Comparison of ENCODE assay signal across 29 mouse cellular contexts in genomic region chr1:65873691-65874090, GRCm38 (mm10). TPM values are rescaled to one million over a fixed set of nuclear protein-coding genes. Genes with fewer than 3 reads are reported as not detected.
DNase-seq lines count a peak whose midpoint lies in the region; ATAC-seq lines count a peak whose summit lies in the region.
"Not testable (repeated sequence)": the region's sequence is repeated elsewhere in the genome, so short reads cannot be mapped to it uniquely, and the experiment has no call there.
"Had no signal": no experiment of that assay in that cellular context is flagged by ENCODE, and none has a peak within 500 bp of the region (broad histone marks: within the 10 kb centered on the region; RNA-seq: fewer than 3 reads in every experiment).

No protein-coding gene starts in this region.

- not testable (repeated sequence) for H3K27me3 ChIP-seq in heart, embryonic 14.5 days (ENCODE audit: control insufficient read depth, insufficient read depth, low read length)

- not testable (repeated sequence) for H3K36me3 ChIP-seq in heart, embryonic 14.5 days (ENCODE audit: control insufficient read depth, insufficient read depth, low read length)

- H3K4me3 ChIP-seq in heart, embryonic 14.5 days (ENCODE audit: control insufficient read depth in 1 of 2, insufficient read depth in 1 of 2, low read depth in 1 of 2, low read length in 2 of 2) = not testable (repeated sequence)

- H3K4me1 ChIP-seq in heart, embryonic 14.5 days (ENCODE audit: control insufficient read depth in 2 of 2, insufficient read depth in 2 of 2, low read length in 2 of 2) = not testable (repeated sequence)

- H3K4me2 ChIP-seq in heart, embryonic 14.5 days (ENCODE audit: low read length) = peak overlapping the region; percentile 34

- DNase-seq in cerebellum, adult 18-20 months = peak; percentile 5 to 9
- DNase-seq in cerebellum, postnatal 36 days = peak; percentile 4 to 5
- DNase-seq in heart, adult 18-20 months = peak; percentile 50 to 57
- DNase-seq in heart, postnatal 14 days = peak; percentile 26 to 56
- DNase-seq in kidney, postnatal 10 days = peak; percentile 10
- DNase-seq in lung, postnatal 25 days (ENCODE audit: low spot score) = peak; percentile 1
- peak; percentile 42 for DNase-seq in testis, postnatal 10 days (ENCODE audit: low spot score)

- not testable (repeated sequence) for H3K9ac ChIP-seq in heart, embryonic 14.5 days (ENCODE audit: low read length)

- not testable (repeated sequence) for H3K9me3 ChIP-seq in heart, embryonic 14.5 days (ENCODE audit: control insufficient read depth, low read length)

- WGBS in heart, embryonic 14.5 days = 52% methylated on average over 2 of the region's 2 CpGs

- H3K27ac ChIP-seq in heart, embryonic 14.5 days (replicated peaks in 1 of 2; ENCODE audit: control insufficient read depth in 1 of 2, insufficient read depth in 1 of 2, low read depth in 2 of 2, low read length in 2 of 2) = 0 out of 4 replicates have a peak overlapping the region, but pooled peaks of 1 of the 2 experiments have one; percentile 33

- not testable (repeated sequence) for ATAC-seq in heart, embryonic 14.5 days (ENCODE audit: insufficient number of reproducible peaks, insufficient read depth, low FRiP score, low read depth)

- intact Hi-C loops in heart, postnatal 14 days (cut with DNase I) = not testable (repeated sequence)

RNA-seq across cellular contexts. Expression of gene Crygf, which starts 52.6 kb away (rescaled TPM):
- total RNA-seq in heart, adult 18-20 months (2021) = not detected
- polyA plus RNA-seq in heart, embryonic 14.5 days (2014; fragmentation: Nextera tagmentation; extraction: Ambion mirVana) = not detected in 2 replicates
- total RNA-seq in heart, postnatal 14 days (2021) = not detected
- total RNA-seq: adrenal gland, postnatal 36 days; forebrain, postnatal 0 days; gastrocnemius, postnatal 25 days; layer of hippocampus, postnatal 36 days; left cerebral cortex, postnatal 4 days; midbrain, postnatal 0 days had no signal
- polyA plus RNA-seq: brain, embryonic 14.5 days; CD4-positive, CD25-positive, alpha-beta regulatory T cell, adult 4 months; embryonic facial prominence, embryonic 10.5 days; forebrain, embryonic 12.5 days; forebrain, postnatal 0 days; heart, embryonic 10.5 days; hindbrain, embryonic 15.5 days; inflammation-experienced regulatory T-cells, adult 6 months; kidney, embryonic 16.5 days; large intestine, adult 2 months; limb, embryonic 14.5 days; liver, embryonic 13.5 days; lung, postnatal 0 days; midbrain, embryonic 12.5 days; midbrain, postnatal 0 days; myocyte; neural tube, embryonic 12.5 days had no signal

Comparison
In these comparisons a context has a peak if more than half of its experiments do, and no peak if none do; other contexts are left out.
1. DNase-seq: peak in every context shown above with its lines; median percentile 54 in heart, adult 18-20 months; 42 in testis, postnatal 10 days; 41 in heart, postnatal 14 days; 10 in kidney, postnatal 10 days; 7 in cerebellum, adult 18-20 months; 4 in cerebellum, postnatal 36 days; 1 in lung, postnatal 25 days.